Mouse (Mus musculus): Measurements from ENCODE around the gene Myh14. TPM values are rescaled to one million over a fixed set of nuclear protein-coding genes. Genes with fewer than 3 reads are reported as not detected.

Gene Myh14
- total RNA-seq, 1 experiment from 2014 or later, result 5.1 TPM

DNA sequence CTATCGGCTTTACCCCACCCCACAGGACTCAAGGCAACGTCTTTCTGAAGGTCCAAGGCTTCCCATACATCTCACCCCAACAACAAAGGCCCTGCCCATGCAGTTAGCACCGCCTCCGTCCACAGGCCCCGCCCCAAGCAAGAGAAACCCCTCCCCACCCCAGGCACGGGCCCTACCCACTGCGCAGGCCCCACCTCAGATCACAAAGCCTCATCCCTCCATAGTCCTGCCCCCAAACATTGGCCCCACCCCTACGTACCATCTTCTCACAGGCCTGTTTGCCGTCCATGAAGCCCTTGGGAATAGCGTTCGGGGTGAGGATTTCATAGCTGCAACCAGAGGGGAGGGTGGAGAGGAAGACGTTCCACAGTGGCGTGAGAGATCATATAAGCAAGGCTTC, 38.0 kb downstream of the Myh14 start:
- DNase-seq, result no peak

DNA sequence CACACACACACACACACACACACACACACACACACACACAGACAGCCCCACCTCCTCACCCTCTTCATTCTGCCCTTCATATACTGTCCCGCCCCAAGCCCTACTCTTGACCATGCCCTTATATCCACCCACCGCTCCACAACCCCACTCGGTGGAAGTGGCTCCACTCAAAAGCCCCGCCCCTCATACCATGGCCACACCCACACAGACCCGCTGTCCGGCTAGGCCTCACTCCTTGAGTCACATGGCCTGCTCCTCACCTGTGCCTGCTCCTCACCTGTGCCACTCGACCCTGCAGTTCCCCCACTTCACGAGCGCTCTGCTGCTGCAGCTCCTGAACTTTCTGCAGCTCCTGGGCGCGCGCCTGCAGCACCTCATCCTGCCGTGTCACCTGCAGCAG, 40.2 kb downstream of the Myh14 start:
- no peak for DNase-seq

DNA sequence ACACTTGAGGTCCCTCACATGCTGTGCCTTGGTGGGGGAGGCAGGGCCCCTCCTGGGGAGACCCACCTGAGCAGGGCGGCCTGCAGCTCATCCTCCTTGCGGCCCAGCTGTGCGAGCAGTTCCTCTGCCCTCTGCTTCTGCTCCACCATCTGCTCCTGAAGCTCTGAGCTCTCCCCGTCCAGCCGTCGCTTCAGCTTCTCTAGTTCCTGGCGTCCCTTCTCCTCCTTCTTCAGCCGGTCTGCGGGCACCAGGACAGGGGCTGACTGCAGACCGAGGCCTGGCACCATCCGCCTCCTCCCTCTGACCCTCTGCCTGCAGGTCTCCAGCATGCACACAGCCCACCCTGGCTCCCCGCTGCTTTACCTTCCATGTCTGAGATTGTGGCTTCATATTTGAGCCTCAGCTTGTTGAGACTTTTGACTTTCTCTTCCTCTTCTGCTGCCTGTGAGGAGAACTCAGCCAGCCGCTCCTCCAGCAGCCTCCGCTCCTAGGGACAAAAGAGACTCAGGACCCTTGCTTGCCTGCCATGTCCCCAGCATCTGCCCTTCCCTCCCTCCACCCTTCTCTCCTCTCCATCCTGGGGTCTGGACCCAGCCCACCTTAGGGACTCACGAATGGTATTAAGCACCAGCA, 42.1 kb downstream of the Myh14 start:
- DNase-seq, result no peak

DNA sequence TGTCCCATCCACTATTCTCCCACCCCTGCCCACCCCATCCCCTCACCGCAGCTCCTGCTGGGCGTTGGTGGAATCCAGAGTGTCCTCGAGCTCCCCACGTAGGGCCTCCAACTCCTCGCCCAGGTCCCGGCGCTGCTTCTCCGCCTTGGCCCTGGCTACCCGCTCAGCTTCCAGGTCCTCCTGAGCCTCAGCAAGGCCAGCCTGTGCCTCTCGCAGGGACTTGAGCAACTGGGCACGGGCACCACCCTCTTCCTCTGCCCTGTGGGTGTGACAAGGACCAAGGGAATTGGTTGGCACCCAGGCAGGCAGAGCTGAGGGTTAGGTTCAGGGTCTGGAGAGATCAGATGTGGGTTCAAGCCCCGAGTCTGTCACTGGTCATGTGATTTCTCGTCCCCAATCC, 43.7 kb downstream of the Myh14 start:
- no peak for DNase-seq

DNA sequence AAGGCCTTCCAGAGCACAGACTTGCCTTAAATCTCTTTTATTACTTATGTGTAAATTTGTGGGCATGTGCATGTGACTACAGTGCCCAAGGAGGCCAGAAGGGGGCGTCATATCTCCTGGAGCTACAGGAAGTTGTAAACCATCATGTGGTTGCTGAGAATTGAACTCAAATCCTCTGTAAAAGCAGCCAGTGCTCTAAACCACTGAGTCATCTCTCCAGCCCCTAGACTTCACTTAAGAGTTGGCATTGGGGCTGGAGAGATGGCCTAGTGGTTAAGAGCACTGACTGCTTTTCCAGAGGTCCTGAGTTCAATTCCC, 44.6 kb downstream of the Myh14 start:
- no peak for DNase-seq

DNA sequence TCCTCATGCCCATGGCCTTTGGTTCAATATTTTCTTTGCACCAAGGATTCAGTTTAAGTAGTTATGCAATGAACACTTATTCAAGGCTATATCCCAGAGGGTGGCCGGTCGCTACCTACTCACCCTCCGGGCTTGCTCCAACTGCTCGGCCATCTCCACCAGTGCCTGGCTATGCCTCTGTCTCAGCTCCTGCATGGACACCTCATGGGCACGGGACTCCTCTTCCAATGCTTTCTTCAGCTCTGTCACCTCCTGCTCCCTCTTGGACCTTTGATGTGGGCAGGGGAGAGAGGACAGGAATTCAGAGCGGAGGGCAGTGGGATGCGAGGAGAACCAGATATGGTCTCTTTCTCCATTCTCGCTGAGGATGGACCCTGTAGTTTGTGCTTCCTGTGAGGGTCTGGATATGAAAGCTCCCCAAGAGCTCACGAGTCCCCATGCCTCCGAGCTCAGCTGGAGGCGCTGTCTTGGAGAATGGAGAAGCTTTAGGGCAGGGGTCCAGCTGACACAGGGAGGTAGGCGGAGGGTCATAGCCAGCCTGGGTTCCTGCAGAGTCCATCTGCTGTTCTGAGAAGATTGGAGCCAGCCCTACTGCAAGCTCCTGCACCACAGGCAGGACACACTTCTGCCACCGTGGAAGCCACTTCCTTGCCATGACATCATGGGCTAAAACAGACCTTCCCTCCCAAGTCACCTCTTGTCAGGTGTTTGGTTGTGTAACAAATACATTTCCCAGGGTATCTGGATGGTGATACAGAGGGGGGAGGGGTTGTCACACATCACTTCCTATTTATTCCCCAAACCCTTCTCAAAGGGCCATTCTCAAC, 45.2 kb downstream of the Myh14 start:
- DNase-seq, result no peak

DNA sequence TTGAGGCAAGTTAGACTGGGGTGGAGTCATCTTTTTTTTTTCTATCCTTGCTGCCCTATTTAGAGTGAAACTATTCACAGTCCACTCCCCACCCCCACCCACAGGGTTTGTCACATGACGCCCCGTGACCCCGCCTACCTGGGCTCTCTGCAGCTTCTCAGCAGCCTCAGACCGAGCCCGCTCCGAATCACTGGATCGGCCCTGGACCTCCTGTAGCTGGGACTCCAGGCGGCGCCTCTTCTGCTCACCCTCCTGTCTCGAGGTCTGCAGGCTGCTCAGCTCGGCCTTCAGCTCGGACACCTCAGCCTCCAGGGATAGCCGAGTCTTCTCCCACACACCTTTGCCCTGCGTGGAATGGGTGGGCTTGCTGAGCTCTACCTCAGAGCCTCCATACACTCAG, 45.8 kb downstream of the Myh14 start:
- no peak for DNase-seq

DNA sequence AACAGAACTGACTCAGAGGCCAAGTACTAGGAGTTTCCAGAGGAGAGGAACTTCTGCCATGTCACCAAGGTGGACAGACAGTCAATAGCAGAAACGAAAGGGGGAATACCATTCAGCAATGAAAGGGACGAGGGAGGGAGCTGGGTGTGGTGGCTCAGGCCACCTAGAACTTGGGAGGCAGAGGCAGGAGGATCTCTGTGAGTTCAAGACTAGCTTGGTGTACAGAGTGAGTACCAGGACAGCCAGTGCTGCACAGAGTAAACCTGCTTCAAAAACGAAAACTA, 46.2 kb downstream of the Myh14 start:
- no peak for DNase-seq

DNA sequence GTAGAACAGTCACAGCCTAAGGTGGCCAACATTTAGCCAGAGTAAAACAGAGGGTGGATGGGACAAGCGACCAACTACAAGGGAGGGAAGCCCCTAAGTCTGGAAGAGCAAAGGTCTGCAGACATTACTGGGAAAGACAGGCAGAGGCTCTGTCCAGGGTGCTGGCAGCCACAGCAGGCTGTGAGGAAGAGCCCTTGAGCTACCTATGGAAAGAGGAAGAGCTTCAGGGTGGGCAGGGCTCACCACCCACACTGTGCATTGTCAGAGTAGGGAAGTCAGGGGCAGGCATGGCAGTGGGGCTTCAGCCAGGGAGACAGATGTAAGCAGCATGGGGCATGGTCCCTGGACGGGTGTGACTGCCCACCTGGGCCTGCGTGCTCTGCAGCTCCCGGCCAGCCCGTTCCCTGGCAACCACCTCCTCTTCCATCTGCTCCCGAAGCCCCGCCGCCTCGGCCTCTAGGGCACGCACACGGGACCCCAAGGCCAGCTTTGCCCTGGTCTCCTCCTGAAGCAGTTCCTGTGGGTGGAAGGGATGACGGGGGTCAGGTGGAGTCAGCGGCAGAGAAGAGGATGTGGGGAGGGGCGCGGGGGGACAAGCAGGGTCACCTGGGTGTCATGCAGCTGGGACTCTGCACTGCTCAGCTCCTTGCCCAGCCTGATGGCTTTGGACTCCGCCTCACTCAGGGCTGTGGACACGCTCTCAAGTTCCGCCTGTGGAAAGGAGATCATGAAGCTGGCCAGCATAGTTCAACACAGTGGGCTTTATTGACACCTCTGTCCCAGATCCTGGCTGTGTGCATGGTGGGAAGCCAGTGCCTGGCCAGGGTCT, 46.7 kb downstream of the Myh14 start:
- DNase-seq, result no peak

DNA sequence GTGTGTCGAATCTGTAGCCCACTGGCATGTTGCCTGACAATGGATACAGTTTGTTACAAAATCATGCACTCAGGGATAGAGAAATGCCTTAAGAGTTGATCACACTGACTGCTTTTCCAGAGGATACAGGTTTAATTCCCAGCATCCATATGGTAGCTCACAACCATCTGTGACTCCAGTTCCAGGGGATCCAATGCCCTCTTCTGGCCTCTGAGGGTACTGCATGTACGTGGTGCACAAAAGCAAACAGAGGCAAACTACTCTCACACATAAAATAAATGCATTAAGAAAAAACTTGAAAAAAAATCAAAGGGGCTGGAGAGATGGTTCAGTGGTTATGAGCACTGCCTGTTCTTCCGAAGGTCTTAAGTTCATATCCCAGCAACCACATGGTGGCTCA, 53.6 kb downstream of the Myh14 start:
- DNase-seq, result no peak

DNA sequence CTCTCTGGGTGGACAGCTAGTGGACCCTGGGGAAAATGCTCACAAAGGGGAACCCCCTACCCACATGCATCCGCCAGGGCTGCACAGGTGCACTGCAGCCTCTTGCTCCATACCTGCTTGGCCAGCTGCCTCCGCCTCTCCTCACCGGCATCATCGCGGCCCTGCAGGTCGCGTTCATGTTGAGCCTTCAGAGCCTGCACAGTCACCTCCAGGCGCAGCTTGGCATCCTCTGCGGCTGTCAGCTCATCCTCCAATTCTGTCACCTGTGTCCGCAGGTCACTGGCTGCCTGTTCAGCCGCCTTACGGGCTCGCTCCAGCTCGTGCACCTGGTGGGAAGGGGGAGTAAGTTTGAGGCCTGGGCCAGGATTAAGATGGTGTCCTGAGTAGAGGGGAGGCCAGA, 54.7 kb downstream of the Myh14 start:
- DNase-seq, result no peak

DNA sequence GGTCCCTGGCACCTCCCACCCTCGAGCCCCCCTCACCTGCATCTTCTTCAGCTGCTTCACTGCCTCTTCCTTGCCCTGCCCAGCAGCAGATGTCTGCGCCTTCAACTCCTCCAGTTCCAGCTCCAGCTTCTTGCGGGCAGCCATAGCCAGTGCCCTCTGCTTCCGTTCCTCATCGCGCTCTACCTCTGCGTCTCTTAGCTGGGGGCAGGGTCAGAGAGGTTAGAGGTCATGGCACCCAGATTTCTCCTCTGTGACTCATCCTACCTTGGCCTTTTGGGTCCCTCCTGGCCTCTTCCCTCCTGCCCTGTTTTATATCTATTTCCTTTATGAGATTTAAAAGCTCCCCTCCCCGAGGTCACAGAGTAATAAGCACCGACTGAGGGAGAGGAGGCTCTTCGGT, 55.3 kb downstream of the Myh14 start:
- no peak for DNase-seq

DNA sequence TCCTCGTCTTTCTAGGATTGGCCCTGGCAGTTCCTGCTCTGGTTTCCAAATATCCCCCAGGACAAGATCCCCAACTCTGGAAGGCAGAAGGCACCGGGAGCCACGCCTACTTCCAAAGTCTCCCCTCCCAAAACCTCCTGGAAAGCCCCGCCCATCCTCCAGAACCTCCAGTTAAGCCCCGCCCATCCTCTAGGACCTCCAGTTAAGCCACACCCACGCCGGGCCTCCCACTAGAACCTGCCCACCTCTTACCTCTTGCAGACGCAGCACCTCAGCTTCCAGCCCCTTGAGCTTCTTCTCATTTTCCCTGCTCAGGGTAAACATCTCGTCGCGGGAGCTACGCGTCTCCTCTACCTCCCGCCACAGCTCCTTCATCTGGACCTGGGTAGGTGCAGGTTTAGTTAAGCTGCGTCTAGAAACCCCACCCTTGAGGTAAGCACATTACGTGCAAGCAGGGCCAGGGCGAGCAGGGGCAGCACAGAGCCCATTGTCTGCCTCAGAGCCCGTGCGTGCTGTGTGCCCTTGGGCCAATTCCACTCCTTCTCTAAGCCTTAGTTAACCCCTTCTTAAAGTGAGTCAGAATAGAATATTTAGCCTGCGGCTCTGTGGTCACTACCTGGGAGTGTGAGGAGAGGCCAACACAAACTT, 56.5 kb downstream of the Myh14 start:
- DNase-seq, result no peak

DNA sequence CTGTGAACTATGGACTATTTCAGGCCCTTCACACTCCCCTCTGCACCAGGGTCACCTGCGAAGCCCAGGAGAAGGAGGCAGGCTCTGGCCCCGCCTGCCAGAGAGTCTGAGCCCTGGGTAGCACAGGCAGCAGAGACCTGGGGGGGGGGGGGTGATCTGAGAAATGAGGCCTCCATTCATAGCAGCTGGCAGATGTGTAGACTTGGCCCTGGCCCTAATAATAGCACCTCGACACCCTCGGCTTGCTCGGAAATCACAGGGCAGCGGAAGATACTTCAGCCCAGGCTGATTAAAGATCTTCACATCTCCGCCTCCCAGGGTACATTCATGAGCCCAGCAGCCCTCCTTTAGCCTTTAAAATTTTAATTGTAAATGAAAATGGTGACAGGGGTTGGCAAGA, 58.5 kb downstream of the Myh14 start:
- DNase-seq, result no peak

DNA sequence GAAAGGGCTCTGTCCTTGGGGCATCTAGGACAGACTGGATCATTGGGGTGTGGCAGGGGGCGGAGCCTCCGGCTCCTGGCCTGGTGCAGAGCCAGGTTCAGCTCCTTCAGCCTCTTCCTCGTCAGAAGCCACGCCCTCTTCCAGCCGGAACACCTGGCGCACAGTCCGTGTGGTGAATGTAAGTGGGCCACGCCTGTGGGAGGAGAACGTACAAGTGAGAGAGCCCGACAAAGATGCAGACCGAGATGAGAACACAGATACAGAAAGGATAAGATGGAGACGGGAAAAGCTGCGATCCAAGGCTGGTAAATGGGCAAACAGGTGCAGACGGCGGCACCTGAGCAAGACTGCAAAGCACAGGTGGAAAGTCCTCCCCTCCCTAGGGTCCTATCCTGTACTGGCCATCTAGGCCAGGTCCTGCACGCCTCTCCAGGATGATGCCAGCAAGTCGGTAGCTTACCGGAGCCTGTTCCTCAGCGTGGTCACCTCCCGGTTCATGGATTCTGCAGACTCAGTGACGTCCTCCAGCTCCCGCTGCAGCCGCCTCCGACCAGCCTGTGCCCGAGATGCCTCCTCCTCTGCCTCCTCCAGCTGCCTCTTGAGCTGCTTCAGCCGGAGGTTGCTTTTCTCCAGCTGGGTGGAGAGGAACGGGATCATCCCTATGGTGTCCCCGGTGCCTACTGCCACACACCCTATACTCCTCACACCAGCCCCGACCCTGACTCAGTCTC, 64.3 kb downstream of the Myh14 start:
- no peak for DNase-seq

DNA sequence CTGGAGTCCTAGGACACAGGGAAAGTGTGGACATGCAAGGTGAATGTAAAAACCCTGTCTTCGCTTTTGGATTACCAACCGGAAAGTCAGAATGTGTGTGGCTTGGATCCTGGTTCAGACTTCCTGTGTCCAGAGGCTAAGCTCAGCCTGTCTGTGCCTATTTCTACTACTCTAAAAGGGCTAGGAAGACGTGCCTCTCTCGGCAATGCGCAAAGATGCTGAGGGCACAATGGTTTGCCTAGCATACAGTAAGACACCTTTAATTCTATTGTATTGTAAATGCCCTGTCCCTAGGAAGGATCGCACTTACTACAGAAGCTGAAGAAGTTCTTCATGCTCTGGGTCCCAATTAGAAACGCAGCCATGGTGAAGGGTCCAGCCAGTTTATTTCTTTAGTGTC, 65.2 kb downstream of the Myh14 start:
- DNase-seq, result no peak

DNA sequence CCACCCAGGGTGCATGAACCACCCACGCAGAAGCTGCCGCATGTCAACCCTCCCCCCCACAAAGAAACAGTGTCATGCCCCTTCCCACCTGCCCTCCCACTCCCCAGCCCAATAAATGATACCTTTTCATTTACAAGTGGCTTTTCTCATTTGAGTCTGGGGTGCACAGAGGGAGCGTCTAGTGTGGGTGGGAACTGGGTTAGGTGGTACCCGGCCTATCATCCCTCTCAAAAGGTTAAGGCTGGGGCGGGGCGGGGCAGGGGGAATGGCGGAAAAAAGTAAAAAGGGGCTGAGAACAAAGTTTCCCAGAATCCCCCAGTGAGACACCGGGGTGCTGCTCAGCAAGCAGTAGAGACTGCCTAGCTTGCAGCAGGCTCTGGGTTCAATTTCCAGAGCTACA, 66.0 kb downstream of the Myh14 start:
- DNase-seq, result no peak

DNA sequence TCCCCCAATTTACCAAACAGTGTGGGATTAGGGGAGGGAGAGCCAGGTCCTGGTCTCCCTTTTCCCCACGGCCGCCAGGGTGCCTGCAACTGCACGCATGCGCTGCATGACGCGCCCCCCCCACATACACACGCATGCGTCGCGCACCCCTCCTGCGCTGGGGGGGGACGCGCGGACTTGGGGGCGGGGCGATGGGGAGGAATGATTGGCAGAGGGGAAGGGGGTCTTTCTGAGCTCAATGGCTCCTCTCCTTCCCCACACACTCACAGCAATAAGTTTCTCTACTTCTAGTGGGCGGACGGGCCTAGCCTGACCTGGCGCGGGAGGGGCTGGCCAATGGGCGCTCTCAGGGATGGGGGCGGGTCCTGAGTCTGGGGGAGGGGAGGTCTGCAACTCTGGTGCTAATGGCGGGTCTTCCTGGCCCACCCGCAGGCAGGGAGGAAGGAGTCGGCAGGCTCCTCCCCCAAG, 66.5 kb downstream of the Myh14 start:
- peak; percentile 47 for DNase-seq

DNA sequence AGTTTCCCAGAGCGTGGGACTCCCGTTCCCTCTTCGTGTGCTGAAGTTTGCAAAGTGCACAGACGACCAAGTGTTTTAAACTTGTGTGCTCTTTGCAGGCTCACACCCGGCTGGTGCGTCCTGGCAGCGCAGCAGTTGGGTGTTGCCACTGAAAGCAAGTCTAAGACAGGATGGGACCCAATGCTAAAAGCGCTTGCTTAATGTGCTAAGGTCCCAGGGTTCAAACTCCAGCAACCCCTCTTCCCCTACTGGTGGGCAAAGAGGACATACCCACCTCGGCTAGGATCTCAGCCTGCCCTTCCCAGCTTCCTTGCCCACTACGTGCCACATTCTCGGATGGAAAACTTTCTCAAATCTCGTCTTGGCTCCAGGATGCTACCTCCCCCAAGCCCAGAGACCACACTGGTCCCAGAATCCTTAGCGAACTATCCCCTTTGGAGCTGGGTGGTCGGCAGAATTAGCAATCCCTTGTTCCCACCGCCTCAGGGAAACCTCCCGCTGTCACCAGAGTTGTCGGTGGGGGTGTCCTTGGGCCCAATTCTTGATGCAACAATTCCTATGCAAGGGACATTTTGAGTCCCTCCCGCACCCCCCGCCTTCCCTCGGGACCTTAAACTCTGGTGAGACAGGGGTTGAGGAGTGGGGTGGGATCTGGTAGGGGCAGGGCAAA, 67.3 kb downstream of the Myh14 start:
- DNase-seq, result no peak

DNA sequence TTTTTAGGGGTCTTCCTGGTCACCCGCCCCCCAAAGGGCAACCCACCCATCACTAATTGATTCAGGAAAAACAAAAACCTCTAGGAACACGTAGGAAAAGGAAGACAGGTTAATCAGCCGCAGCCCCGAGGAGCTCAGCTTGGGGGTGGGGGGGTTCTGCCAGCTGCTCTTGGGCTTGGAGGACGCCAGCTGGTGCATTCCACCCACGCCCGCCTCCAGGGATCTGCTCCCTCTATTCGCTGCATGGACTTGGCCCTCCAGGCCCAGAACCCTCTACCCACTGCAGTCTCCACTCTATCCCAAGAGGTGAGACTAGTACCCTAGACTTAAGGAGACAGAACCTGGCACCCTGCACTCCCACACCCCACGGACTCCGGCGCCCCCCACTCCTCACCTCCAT, 68.2 kb downstream of the Myh14 start:
- DNase-seq, result no peak

DNA sequence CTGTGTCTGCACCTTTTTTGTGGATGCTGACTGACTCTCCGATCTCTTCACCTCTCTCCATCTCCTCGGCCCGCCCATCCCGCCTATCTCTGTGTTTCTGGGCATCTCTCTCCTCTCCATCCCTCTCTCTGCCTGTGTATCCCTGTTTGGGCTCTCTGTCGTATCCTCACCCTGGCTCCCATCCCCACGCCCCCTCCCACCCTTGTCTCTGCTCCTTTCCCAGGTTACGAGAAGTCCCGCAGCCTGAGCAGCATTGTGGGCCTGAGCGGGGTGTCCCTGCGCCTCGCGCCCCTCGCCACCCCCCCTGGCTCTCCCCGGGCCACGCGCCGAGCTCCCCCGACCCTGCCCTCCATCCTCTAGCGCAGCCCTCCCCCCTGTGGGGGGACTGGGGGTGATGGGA, 69.0 kb downstream of the Myh14 start:
- no peak for DNase-seq
